Mouse (Mus musculus): Measurements from ENCODE around the gene Trpt1. TPM values are rescaled to one million over a fixed set of nuclear protein-coding genes. Genes with fewer than 3 reads are reported as not detected.

Gene Trpt1
- polyA plus RNA-seq, 1 experiment from 2014 or later, result 10.3 TPM

DNA sequence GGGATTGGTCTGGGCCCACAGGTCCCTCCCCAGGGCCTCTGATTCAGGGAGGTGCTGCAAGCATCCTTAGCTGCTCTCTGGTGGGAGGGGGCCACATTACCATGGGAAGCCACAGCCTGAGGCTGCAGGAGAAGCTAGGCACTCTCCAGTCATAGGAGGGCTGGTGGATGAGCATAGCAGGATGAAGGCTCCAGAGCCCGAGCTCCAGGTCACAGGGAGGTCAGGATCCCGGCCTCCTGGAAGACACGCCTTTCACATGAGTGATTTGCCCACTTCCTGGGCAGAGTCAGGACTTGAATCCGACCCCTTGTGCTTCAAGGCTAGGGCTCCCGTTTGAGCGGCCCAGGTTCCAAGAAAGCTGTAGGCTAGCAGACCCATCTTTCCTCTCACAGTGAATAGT, 24.3 kb upstream of the Trpt1 start:
- H3K27ac ChIP-seq (ENCODE audit: low read depth), result 0 out of 2 replicates have a peak overlapping the region, but pooled peaks have one; percentile 34
- H3K4me3 ChIP-seq (ENCODE audit: low read depth, low read length), result no peak overlapping the region
- no peak for ATAC-seq (replicated peaks; ENCODE audit: low FRiP score, low TSS enrichment, low read depth)
- 20% methylated on average over 6 of the region's 6 CpGs for WGBS
- peaks cover 5% of the 10 kb centered on the region; the same call in 1 of the 2 replicates for H3K36me3 ChIP-seq (ENCODE audit: control insufficient read depth, insufficient read depth, low read length)
- H3K4me2 ChIP-seq (ENCODE audit: low read length), result no peak overlapping the region
- H3K9ac ChIP-seq (ENCODE audit: low read length), result no peak overlapping the region
- H3K4me1 ChIP-seq (replicated peaks; ENCODE audit: control insufficient read depth, insufficient read depth, low read length), result peaks cover 46% of the 10 kb centered on the region
- peak; percentile 51 for DNase-seq (ENCODE audit: low spot score)
- H3K27me3 ChIP-seq (replicated peaks; ENCODE audit: control insufficient read depth, insufficient read depth, low read length), result no peaks in the 10 kb centered on the region
- H3K9me3 ChIP-seq (ENCODE audit: control insufficient read depth, low read length), result no peaks in the 10 kb centered on the region

- Histone ChIP-seq H3K4me1 (replicated peaks; ENCODE audit: control insufficient read depth, insufficient read depth, low read length) (peaks cover 46% of the 10 kb centered on the region), H3K27ac (ENCODE audit: low read depth) (peak overlapping the region; percentile 14; the same call in 1 of the 2 replicates), H3K9ac (ENCODE audit: low read length) (no peak overlapping the region), H3K4me3 (ENCODE audit: low read depth, low read length) (no peak overlapping the region), H3K36me3 (ENCODE audit: control insufficient read depth, insufficient read depth, low read length) (peaks cover 9% of the 10 kb centered on the region), H3K9me3 (ENCODE audit: control insufficient read depth, low read length) (no peaks in the 10 kb centered on the region), H3K27me3 (replicated peaks; ENCODE audit: control insufficient read depth, insufficient read depth, low read length) (no peaks in the 10 kb centered on the region), H3K4me2 (ENCODE audit: low read length) (no peak overlapping the region)
- WGBS, result 80% methylated on average over 13 of the region's 13 CpGs
- DNase-seq (ENCODE audit: low spot score) (peak; percentile 52), ATAC-seq (replicated peaks; ENCODE audit: low FRiP score, low TSS enrichment, low read depth) (no peak)
Observed at GRCm38 (mm10) chr19:6972247-6972917, 23.5 kb upstream of the Trpt1 start.

DNA sequence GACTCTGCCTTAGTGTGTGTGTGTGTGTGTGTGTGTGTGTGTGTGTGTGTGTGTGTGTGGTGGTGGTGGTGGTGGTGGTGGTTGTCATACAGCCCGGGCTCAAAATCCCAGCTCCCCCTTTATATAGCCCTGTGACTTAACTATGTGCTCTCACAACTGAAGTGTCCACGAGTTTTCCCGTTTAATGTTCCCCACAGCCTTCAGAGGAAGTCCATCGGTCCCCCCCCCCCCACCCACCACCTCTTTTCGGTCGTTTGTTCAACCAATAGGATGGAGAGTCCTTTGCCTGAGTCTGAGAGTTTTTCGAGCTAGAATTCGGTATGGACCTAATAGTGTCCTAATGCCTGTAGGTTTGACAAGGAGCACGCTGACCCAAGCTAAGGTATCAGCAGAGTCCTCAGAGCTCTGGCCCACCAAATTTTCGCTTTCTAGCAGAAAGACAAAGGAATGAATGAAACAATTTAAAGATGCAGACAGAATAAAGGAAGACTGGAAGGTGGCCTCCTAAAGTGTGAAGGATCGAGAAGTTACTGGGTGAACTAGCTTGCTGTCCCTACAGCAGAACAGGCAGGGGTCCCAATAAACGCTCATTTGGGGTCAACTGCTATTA, 22.2 kb upstream of the Trpt1 start:
- H3K9ac ChIP-seq (ENCODE audit: low read length), result peak overlapping the region; percentile 81
- H3K27me3 ChIP-seq (replicated peaks; ENCODE audit: control insufficient read depth, insufficient read depth, low read length), result no peaks in the 10 kb centered on the region
- WGBS, result 34% methylated on average over 12 of the region's 12 CpGs

GRCm38 (mm10) chr19:6974211-6975205, 21.4 kb upstream of the Trpt1 start, which contains the start of gene Ppp1r14b:
TSS of gene Ppp1r14b (plus strand) at chr19:6974968.
- peak within 1 kb of the TSS; percentile 92 for H3K4me2 ChIP-seq (ENCODE audit: low read length)
- no peaks in the 10 kb centered on the region for H3K9me3 ChIP-seq (ENCODE audit: control insufficient read depth, low read length)
- ATAC-seq (replicated peaks; ENCODE audit: low FRiP score, low TSS enrichment, low read depth) (peak; percentile 54), DNase-seq (ENCODE audit: low spot score) (peak; percentile 93)
- H3K27me3 ChIP-seq (replicated peaks; ENCODE audit: control insufficient read depth, insufficient read depth, low read length), result no peaks in the 10 kb centered on the region
- peak within 1 kb of the TSS; percentile 98 for H3K4me3 ChIP-seq (ENCODE audit: low read depth, low read length)
- H3K9ac ChIP-seq (ENCODE audit: low read length), result peak within 1 kb of the TSS; percentile 81
- H3K27ac ChIP-seq (ENCODE audit: low read depth), result peak within 1 kb of the TSS; percentile 86
- H3K36me3 ChIP-seq (ENCODE audit: control insufficient read depth, insufficient read depth, low read length), result peaks cover 22% of the 10 kb centered on the region
- peaks cover 47% of the 10 kb centered on the region for H3K4me1 ChIP-seq (replicated peaks; ENCODE audit: control insufficient read depth, insufficient read depth, low read length)
- WGBS, result 1% methylated on average over 70 of the region's 84 CpGs

More for the DNA sequence above, 22.2 kb upstream of the Trpt1 start:
- peak overlapping the region; percentile 92 for H3K4me2 ChIP-seq (ENCODE audit: low read length)
- peaks cover 41% of the 10 kb centered on the region for H3K4me1 ChIP-seq (replicated peaks; ENCODE audit: control insufficient read depth, insufficient read depth, low read length)
- peak overlapping the region; percentile 98 for H3K4me3 ChIP-seq (ENCODE audit: low read depth, low read length)
- peaks cover 22% of the 10 kb centered on the region for H3K36me3 ChIP-seq (ENCODE audit: control insufficient read depth, insufficient read depth, low read length)
- ATAC-seq (replicated peaks; ENCODE audit: low FRiP score, low TSS enrichment, low read depth), result no peak
- no peaks in the 10 kb centered on the region for H3K9me3 ChIP-seq (ENCODE audit: control insufficient read depth, low read length)
- no peak for DNase-seq (ENCODE audit: low spot score)
- no peak overlapping the region for H3K27ac ChIP-seq (ENCODE audit: low read depth)

- ATAC-seq (replicated peaks; ENCODE audit: low FRiP score, low TSS enrichment, low read depth) (no peak), DNase-seq (ENCODE audit: low spot score) (peak; percentile 79)
- H3K4me2 ChIP-seq (ENCODE audit: low read length), result peak within 1 kb of the TSS; percentile 92
- peak within 1 kb of the TSS; percentile 86 for H3K27ac ChIP-seq (ENCODE audit: low read depth)
- H3K9me3 ChIP-seq (ENCODE audit: control insufficient read depth, low read length), result no peaks in the 10 kb centered on the region
- H3K36me3 ChIP-seq (ENCODE audit: control insufficient read depth, insufficient read depth, low read length), result peaks cover 22% of the 10 kb centered on the region
- peak within 1 kb of the TSS; percentile 81 for H3K9ac ChIP-seq (ENCODE audit: low read length)
- H3K4me1 ChIP-seq (replicated peaks; ENCODE audit: control insufficient read depth, insufficient read depth, low read length), result peaks cover 36% of the 10 kb centered on the region
- WGBS, result 2% methylated on average over 16 of the region's 16 CpGs
- H3K4me3 ChIP-seq (ENCODE audit: low read depth, low read length), result peak within 1 kb of the TSS; percentile 98
- no peaks in the 10 kb centered on the region for H3K27me3 ChIP-seq (replicated peaks; ENCODE audit: control insufficient read depth, insufficient read depth, low read length)
Observed at GRCm38 (mm10) chr19:6975537-6976521, 20.1 kb upstream of the Trpt1 start, which contains the start of gene Plcb3. TSS of gene Plcb3 (minus strand) at chr19:6976470.

- Histone ChIP-seq H3K27me3 (replicated peaks; ENCODE audit: control insufficient read depth, insufficient read depth, low read length) (no peaks in the 10 kb centered on the region), H3K9me3 (ENCODE audit: control insufficient read depth, low read length) (no peaks in the 10 kb centered on the region), H3K4me1 (replicated peaks; ENCODE audit: control insufficient read depth, insufficient read depth, low read length) (peaks cover 27% of the 10 kb centered on the region), H3K9ac (ENCODE audit: low read length) (peak overlapping the region; percentile 38; the same call in 1 of the 2 replicates), H3K36me3 (ENCODE audit: control insufficient read depth, insufficient read depth, low read length) (peaks cover 32% of the 10 kb centered on the region), H3K4me2 (ENCODE audit: low read length) (peak overlapping the region; percentile 82), H3K27ac (ENCODE audit: low read depth) (peak overlapping the region; percentile 10; the same call in 1 of the 2 replicates), H3K4me3 (ENCODE audit: low read depth, low read length) (peak overlapping the region; percentile 70; the same call in 1 of the 2 replicates)
- 76% methylated on average over 13 of the region's 13 CpGs for WGBS
- ATAC-seq (replicated peaks; ENCODE audit: low FRiP score, low TSS enrichment, low read depth) (no peak), DNase-seq (ENCODE audit: low spot score) (no peak)
Observed at GRCm38 (mm10) chr19:6977759-6978638, 17.9 kb upstream of the Trpt1 start.

- Histone ChIP-seq H3K36me3 (ENCODE audit: control insufficient read depth, insufficient read depth, low read length) (peaks cover 37% of the 10 kb centered on the region), H3K9ac (ENCODE audit: low read length) (peak overlapping the region; percentile 38)
- no peak for ATAC-seq (replicated peaks; ENCODE audit: low FRiP score, low TSS enrichment, low read depth)
Observed at GRCm38 (mm10) chr19:6978639-6978974, 17.3 kb upstream of the Trpt1 start.

More at GRCm38 (mm10) chr19:6978639-6978974, 17.3 kb upstream of the Trpt1 start:
- H3K4me2 ChIP-seq (ENCODE audit: low read length), result peak overlapping the region; percentile 82
- peak overlapping the region; percentile 70 for H3K4me3 ChIP-seq (ENCODE audit: low read depth, low read length)
- peak overlapping the region; percentile 10 for H3K27ac ChIP-seq (ENCODE audit: low read depth)
- DNase-seq (ENCODE audit: low spot score), result no peak
- 35% methylated on average over 3 of the region's 3 CpGs for WGBS
- peaks cover 27% of the 10 kb centered on the region for H3K4me1 ChIP-seq (replicated peaks; ENCODE audit: control insufficient read depth, insufficient read depth, low read length)
- H3K27me3 ChIP-seq (replicated peaks; ENCODE audit: control insufficient read depth, insufficient read depth, low read length), result no peaks in the 10 kb centered on the region
- no peaks in the 10 kb centered on the region for H3K9me3 ChIP-seq (ENCODE audit: control insufficient read depth, low read length)

Data from intestine, embryonic 14.5 days (tissue).